Mouse (Mus musculus): ENCODE data around the gene Fam193a.
A peak's percentile ranks its signal among the peaks of the same experiment; 100 is the strongest.

The Fam193a gene

DNA sequence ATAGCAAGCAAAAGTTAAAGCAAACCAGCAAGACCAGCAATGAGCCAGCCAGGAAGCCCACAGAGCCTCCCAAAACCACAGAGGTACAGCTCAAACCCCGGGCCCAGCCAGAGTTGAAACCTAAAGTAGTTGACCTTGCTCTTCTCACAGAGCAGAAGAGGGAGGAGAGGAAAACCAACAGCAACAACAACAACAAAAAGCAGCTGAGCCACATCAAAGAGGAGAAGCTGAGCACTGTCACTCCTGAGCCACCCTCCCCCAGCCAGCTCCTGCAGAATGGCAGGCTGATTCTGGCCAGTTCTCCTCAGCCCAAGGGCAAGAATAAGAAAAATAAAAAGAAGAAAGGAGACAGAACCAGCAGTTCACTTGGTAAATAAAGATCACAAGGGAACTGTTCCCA, 96.3 kb downstream of the Fam193a start:
- DNase-seq, result no peak

GRCm38 (mm10) chr5:34466648-34467047, 96.9 kb downstream of the Fam193a start:
- no peak for DNase-seq

DNA sequence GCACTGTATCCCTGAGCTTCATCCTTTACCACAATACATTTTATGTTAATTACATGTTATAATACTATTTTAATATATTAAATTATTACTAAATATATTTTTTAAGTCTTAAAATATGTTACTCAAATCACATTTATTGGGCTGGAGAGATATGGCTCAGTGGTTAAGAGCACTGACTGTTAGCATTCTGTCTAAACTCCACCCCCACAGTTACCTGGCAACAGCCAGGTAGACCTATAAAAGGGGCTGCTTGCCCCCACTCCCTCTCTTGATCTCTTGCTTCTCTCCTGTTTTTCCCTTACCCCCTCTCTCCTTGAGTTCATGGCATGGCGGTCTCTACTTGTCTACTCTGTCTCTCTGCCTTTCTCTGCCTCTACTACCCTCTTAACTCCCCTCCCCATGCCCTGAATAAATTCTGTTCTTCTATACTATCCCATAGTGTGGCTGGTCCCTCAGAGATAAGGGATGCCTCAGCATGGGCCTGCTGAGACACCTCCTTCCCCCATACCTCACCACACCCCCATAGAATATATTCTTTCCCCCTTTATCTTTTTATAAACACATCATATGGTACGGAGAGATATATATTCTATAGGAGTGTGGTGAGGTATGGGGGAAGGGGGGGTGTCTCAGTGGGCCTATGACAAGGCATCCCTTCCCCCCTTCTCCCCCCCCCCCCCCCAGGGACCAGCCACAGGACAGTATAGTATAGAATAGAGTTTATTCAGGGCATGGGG, 98.5 kb downstream of the Fam193a start:
- DNase-seq, result no peak

DNA sequence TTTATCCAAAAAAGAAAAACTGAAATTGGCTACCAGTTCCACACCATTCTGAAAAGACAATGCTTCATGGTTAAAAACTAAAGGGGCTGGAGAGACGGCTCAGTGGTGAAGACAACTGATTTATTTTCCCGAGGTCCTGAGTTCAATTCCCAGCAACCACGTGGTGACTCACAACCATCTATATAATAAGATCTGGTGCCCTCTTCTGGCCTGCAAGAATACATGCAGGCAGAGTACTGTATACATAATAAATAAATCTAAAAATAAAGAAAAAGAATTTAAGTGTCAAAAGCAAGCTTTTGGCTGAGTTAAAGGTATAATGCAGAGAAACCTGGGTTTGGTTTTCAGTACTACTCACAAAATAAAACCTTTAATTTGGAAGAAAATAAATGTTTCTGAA, 111.2 kb downstream of the Fam193a start:
- no peak for DNase-seq

DNA sequence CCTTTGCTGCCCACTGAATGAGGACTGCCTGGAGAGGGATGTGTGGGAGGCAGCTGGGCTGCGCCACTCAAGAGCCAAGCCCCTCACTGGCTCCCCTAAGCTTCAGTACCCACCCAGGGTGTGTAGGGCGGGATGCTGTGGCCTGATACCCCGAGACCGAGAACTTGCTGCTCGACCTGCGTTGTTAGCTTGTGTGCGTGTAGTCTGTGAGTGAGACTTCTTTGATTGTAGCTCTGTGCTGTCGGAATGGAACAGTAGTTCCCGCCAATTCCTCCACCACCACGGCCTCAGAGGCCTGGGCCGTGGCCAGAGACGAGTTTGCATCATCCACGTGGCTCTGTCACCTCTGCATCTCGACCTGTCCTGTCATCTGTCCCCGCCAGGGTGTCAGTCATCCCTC, 116.0 kb downstream of the Fam193a start:
- DNase-seq, result no peak

DNA sequence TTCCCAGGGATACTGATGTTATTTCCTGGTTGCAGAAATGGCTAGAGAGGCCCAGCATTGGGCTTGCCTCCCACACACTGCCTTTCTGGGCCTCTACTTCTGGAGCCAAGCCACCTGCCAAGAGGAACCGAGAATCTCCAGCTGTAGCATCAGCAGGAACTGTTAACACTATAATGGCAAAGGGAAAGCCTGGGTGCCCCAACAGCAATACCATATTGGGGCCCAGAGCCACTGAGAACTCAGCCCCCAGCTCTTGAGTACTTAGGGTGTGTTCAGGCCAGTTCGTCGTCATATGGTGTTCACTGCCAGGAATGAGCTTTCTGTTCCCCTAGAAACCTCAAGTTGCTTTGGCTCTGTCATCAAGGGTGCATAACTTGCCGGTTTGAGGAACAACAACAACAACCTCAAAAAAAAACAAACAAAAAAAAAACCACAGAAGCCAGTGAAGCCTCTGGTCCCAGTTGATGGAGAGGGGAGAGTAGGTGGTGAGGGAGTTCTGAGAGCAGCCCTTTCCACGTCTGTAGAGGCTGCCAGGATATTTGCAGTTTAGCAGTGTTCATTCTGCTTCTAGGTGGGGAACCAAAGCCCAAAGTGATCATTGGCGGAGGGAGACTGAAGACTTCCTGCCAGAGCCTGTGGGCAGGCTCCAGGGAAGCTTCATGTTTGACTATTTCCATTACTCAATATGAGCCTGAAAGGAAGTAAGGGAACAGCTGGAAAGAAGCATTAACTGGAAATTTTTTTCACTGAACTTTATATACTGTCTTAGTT, 117.8 kb downstream of the Fam193a start:
- DNase-seq, result peak; percentile 41

- DNase-seq, result no peak
Measured at GRCm38 (mm10) chr5:34488741-34489417, 119.1 kb downstream of the Fam193a start.

DNA sequence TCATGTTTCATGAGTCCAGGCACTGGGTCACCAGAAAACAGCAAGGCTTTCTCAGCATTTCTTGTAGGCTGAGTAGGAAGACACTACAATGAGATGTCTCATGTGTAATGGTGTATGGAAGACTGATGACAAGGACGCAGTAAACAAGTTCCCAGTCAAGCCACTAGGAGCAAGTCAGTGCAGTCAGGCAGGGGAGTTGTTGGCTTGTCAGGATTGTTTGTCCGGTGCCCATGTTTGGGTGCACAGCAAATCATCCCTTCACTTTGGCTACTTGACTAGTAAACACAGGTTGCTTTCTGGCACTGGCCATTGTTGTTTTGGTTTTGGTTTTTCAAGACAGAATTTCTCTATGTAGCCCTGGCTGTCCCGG, 119.7 kb downstream of the Fam193a start:
- DNase-seq, result no peak

DNA sequence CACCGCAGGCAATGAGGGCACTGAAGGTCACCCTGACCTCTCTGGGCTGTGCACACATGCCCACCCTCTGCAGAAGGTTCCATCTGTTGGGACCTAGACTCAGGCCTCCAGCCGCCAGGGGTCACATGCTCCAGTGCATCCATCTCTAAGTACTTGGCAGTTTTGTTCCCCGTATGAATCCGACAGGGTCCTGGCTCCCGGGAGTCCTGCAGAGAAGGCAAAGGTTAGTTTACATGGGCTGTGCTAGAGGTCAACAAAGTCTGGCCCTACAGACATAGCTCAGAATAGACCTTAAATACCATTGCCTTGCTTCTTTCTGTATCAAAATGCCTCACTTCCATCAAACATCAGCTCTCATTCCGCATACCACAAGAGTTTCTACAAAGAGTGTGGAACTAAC, 127.0 kb downstream of the Fam193a start:
- DNase-seq, result no peak

GRCm38 (mm10) chr5:34500886-34501285, 131.2 kb downstream of the Fam193a start:
- DNase-seq, result no peak

DNA sequence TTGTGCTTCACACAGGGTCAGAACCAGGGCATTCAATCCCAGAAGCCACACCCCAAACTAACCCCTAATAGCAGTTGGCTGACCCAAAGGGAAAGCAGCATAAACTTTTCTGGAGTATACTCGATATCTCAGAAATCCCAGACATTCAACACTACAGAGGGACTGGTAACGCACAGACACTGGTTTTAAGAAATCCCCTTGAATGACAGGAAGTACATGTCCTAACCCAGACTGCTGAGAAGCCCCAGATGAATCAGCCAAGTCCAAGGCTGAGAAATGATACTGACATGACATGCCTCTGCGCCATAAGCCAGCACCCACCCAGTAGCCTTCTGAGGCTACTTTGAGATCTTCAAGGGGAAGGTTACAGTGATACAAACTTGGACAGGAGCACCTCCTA, 131.9 kb downstream of the Fam193a start:
- DNase-seq, result no peak

DNA sequence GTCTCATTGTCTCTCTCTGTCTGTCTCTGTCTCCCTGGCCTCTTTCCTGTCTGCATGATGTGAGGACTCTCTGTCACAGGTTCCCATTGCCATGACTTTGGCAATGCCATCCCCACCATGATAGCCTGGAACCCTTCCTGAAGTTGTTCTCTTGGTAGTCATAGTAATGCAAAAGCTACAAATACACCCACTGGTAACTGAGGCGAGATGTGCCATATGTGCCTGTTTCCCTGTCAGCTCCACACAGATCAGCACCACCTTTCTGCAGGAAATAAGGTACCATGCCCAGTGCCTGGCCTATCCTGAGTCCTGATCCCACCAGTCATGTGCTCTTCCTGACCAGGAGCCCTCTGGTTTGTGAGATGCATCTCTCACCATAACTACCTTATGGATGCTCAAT, 132.7 kb downstream of the Fam193a start:
- no peak for DNase-seq

DNA sequence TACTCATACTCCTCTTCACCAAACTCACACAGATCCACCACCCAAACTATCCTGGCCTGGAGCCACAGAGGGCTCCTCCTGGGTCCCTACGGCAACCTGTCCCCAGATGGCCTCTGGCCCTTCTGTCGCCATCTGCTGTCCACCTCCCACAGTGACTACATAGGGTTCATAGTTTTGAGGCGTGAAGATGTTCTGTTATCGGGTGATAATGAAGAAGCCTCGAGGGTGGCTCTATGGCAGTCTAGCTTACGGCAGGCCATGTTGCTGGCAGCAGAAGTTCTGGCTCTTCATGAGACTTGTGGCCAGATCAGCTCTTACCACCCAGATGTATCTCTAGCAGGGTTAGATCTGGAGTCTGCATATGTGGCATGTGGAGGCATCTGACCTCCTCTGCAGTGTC, 133.1 kb downstream of the Fam193a start:
- no peak for DNase-seq

DNA sequence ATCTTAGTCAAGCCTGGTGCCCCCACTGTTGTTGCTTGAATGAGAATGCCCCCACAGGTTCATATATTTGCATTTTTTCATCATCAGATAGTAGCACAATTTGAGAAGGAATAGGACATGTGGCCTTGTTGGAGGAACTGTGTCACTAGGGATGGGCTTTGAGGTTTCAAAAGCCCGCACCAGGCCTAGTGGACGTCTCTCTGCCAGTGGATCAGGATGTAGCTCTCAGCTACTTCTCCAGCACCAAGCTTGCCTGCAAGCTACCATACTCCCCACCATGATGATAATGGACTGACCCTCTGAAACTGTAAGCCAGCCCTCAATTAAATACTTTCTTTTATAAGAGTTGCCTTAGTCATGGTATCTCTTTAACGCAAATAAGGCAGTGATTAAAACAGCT, 142.8 kb downstream of the Fam193a start:
- DNase-seq, result no peak

GRCm38 (mm10) chr5:34513466-34514217, 143.9 kb downstream of the Fam193a start, which contains the start of gene Tnip2:
Tnip2 (minus strand) TSS chr5:34513991.
- DNase-seq, result peak; percentile 99

DNA sequence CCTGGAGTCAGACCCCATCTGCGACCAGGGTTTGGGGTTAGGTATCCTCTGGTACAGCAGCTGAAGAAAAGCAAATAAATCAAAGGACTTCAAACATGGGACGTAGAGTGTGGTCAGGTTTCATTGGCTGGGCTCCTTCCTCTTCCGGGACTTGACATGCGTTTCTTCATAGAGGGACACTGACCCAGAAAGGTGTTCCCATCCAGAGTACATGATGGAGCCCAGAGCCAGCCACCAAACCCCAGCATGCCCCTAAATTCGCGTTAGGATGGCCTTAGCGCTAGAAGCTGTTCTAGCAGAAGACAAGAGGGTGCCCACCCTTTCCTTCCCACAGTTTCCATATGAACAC, 144.5 kb downstream of the Fam193a start:
- no peak for DNase-seq

DNA sequence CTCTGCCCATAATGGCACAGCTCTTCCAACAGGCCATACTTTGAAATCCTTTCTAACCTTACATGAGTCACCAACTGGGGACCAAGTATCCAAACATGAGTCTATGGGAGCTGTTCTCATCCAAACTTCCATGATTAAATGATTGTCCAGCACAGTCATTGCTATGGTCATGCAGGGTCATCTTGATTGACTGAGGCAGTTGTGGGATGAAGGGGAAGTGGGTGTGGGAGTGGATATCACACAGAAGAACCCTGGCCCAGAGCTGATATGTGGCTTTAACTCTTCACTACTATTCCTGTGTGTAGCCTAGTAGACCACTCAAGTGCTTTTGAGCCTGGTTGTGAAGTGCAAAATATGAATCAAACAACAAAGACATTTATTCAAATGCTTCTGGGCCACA, 145.4 kb downstream of the Fam193a start:
- no peak for DNase-seq

DNA sequence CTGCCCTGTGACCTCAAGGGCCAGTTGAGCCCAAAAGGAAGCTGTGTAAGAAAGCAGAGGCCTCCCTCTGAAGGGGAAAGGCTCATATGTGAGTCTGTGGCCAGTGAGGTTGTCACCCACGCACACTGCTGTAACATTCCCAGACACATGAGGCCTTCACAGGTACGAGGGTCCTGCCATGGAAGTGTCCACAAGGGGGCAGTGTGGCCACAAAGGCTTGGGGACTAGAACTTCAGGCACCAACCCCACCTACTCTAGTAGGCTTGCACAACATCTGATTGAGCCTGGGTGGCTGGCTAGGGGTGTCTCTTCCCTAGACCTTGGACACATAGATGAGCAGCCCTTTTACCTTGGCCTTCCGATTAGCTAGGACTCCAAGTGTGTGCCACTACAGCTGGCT, 148.2 kb downstream of the Fam193a start:
- peak; percentile 88 for DNase-seq

GRCm38 (mm10) chr5:34519389-34519910, 149.7 kb downstream of the Fam193a start:
- no peak for DNase-seq

DNA sequence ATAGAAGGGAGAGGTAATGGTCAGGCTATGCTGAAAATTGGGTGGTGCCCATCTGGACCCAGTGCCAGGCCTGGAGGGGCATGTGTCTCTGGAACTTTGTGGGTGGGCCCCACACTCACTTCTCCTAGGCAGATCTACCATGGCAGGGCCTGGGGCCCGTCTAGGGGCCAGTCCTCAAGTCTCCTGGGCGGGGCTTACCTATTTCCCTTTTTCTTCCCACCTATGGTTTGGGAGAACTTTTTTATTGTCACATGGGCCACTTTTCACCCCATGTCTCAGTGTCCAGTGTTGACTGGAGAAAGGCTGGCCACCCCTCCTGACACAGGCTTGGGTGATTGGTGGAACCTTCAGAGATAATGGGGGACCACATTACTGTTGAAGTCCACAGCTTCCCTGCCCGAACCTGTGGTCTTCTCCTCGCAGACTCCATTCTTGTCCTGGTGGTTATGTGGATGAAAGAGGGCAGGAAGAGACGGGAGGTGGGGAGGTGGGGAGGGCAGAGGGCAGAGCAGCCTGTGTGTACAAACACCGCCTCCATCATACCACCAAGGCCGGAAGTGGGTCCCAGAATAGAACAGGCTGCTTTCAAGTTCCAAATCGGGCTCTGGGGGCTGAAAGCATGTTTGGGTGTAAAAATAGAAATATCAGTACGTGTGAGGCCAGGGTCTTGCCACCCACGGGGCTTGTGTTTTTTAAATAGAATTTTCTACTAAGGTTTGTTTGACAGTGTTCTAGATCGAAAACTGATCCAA, 150.9 kb downstream of the Fam193a start:
- peak; percentile 49 for DNase-seq

DNA sequence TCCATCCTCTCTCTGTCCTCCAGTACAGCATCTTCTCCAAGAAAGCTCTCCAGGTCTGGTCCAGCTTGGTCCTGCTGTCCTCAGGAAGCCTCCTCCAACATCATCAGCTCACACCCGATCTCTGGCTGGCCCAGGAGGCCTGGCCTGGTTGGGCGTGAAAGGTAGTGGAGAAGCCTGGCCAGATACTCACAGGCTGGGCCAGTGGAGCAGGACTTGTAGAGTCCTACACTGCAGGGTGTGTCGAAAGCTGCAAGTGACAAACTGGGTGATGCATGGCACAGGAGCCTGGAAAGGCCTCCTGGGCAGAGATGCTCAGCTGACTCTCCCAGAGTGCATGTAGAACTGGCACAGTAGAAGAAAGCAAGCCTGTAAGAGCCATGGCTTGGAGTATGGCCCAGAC, 151.6 kb downstream of the Fam193a start:
- DNase-seq, result no peak

DNA sequence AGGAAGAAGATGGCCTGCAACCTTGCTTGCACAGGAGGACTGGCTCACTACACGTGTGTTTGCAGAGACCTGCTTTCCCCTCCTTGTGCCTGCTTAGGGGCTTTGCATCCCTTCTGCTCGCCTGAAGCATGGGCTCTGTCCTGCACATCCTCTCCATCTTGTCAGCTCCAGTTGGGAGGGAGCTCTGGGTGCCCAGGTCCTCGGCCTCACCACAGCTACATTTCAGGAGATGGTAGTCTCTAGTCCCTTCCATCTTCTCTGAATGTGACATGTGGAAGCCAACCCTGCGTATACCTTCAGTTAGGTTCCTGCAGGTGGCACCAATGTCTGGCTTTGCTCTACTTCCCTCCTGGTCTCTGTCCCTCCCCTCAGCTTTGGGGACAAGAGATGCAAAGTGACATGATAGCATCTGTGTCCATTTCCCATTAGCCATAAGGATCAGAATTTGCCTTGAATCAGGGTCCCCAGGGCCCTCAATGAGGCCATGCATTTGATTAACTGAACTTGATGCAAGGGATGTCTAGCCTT, 154.3 kb downstream of the Fam193a start:
- no peak for DNase-seq

Measured in lung, postnatal 10 days (tissue).